Mouse (Mus musculus): ENCODE data around the gene Ttc13. TPM values are rescaled to one million over a fixed set of nuclear protein-coding genes. Genes with fewer than 3 reads are reported as not detected.

The Ttc13 gene
- polyA plus RNA-seq, 1 experiment from 2014 or later = 59.1 TPM

GRCm38 (mm10) chr8:124720938-124721861, 583 bp downstream of the Ttc13 start:
- H3K9ac ChIP-seq (ENCODE audit: low read depth, low read length) = peak overlapping the region; percentile 76
- H3K36me3 ChIP-seq (ENCODE audit: control insufficient read depth, insufficient read depth, low read length) = no peaks in the 10 kb centered on the region
- DNase-seq (ENCODE audit: low spot score) = no peak
- peak overlapping the region; percentile 17; the same call in 1 of the 2 replicates for H3K27ac ChIP-seq (ENCODE audit: low read depth, low read length)
- H3K4me3 ChIP-seq (ENCODE audit: low read depth, low read length) = peak overlapping the region; percentile 80
- ATAC-seq (ENCODE audit: low FRiP score) = peak; percentile 77
- no peaks in the 10 kb centered on the region for H3K27me3 ChIP-seq (ENCODE audit: control insufficient read depth, insufficient read depth, low read length)
- H3K4me1 ChIP-seq (replicated peaks; ENCODE audit: control insufficient read depth, insufficient read depth, low read length) = peaks cover 8% of the 10 kb centered on the region; the same call in 1 of the 2 replicates
- peak overlapping the region; percentile 81 for H3K4me2 ChIP-seq (replicated peaks; ENCODE audit: low read depth, low read length)
- no peaks in the 10 kb centered on the region for H3K9me3 ChIP-seq (ENCODE audit: control insufficient read depth, low read length)
- WGBS = 3% methylated on average over 31 of the region's 31 CpGs

GRCm38 (mm10) chr8:124720133-124720532, 1.6 kb downstream of the Ttc13 start:
- Histone ChIP-seq H3K27me3 (ENCODE audit: control insufficient read depth, insufficient read depth, low read length) (no peaks in the 10 kb centered on the region), H3K27ac (ENCODE audit: low read depth, low read length) (no peak overlapping the region), H3K9ac (ENCODE audit: low read depth, low read length) (no peak overlapping the region), H3K36me3 (ENCODE audit: control insufficient read depth, insufficient read depth, low read length) (no peaks in the 10 kb centered on the region), H3K4me1 (replicated peaks; ENCODE audit: control insufficient read depth, insufficient read depth, low read length) (peaks cover 8% of the 10 kb centered on the region; the same call in 1 of the 2 replicates), H3K4me3 (ENCODE audit: low read depth, low read length) (no peak overlapping the region), H3K9me3 (ENCODE audit: control insufficient read depth, low read length) (no peaks in the 10 kb centered on the region), H3K4me2 (replicated peaks; ENCODE audit: low read depth, low read length) (no peak overlapping the region)
- ATAC-seq (ENCODE audit: low FRiP score) = no peak
- WGBS = 80% methylated on average over 7 of the region's 7 CpGs
- no peak for DNase-seq (ENCODE audit: low spot score)

- no peak overlapping the region for H3K9ac ChIP-seq (ENCODE audit: low read depth, low read length)
- H3K27me3 ChIP-seq (ENCODE audit: control insufficient read depth, insufficient read depth, low read length) = no peaks in the 10 kb centered on the region
- peaks cover 5% of the 10 kb centered on the region; the same call in 1 of the 2 replicates for H3K36me3 ChIP-seq (ENCODE audit: control insufficient read depth, insufficient read depth, low read length)
- H3K4me3 ChIP-seq (ENCODE audit: low read depth, low read length) = no peak overlapping the region
- ATAC-seq (ENCODE audit: low FRiP score) (no peak), DNase-seq (ENCODE audit: low spot score) (no peak)
- peaks cover 6% of the 10 kb centered on the region; the same call in 1 of the 2 replicates for H3K4me1 ChIP-seq (replicated peaks; ENCODE audit: control insufficient read depth, insufficient read depth, low read length)
- no peak overlapping the region for H3K27ac ChIP-seq (ENCODE audit: low read depth, low read length)
- no peaks in the 10 kb centered on the region for H3K9me3 ChIP-seq (ENCODE audit: control insufficient read depth, low read length)
- WGBS = 87% methylated on average over 8 of the region's 8 CpGs
- no peak overlapping the region for H3K4me2 ChIP-seq (replicated peaks; ENCODE audit: low read depth, low read length)
These were observed 6.0 kb downstream of the Ttc13 start for GRCm38 (mm10) chr8:124715736-124716135.

GRCm38 (mm10) chr8:124713207-124713606, 8.6 kb downstream of the Ttc13 start:
- DNase-seq (ENCODE audit: low spot score) (no peak), ATAC-seq (ENCODE audit: low FRiP score) (no peak)
- no peak overlapping the region for H3K27ac ChIP-seq (ENCODE audit: low read depth, low read length)
- H3K4me1 ChIP-seq (replicated peaks; ENCODE audit: control insufficient read depth, insufficient read depth, low read length) = no peaks in the 10 kb centered on the region
- WGBS = 94% methylated on average over 6 of the region's 6 CpGs
- no peak overlapping the region for H3K9ac ChIP-seq (ENCODE audit: low read depth, low read length)
- H3K36me3 ChIP-seq (ENCODE audit: control insufficient read depth, insufficient read depth, low read length) = peaks cover 5% of the 10 kb centered on the region; the same call in 1 of the 2 replicates
- H3K4me2 ChIP-seq (replicated peaks; ENCODE audit: low read depth, low read length) = no peak overlapping the region
- no peaks in the 10 kb centered on the region for H3K9me3 ChIP-seq (ENCODE audit: control insufficient read depth, low read length)
- no peaks in the 10 kb centered on the region for H3K27me3 ChIP-seq (ENCODE audit: control insufficient read depth, insufficient read depth, low read length)
- no peak overlapping the region for H3K4me3 ChIP-seq (ENCODE audit: low read depth, low read length)

- H3K9me3 ChIP-seq (ENCODE audit: control insufficient read depth, low read length) = no peaks in the 10 kb centered on the region
- no peak overlapping the region for H3K27ac ChIP-seq (ENCODE audit: low read depth, low read length)
- H3K9ac ChIP-seq (ENCODE audit: low read depth, low read length) = no peak overlapping the region
- ATAC-seq (ENCODE audit: low FRiP score) (no peak), DNase-seq (ENCODE audit: low spot score) (no peak)
- no peaks in the 10 kb centered on the region for H3K4me1 ChIP-seq (replicated peaks; ENCODE audit: control insufficient read depth, insufficient read depth, low read length)
- no peak overlapping the region for H3K4me2 ChIP-seq (replicated peaks; ENCODE audit: low read depth, low read length)
- H3K4me3 ChIP-seq (ENCODE audit: low read depth, low read length) = no peak overlapping the region
- H3K36me3 ChIP-seq (ENCODE audit: control insufficient read depth, insufficient read depth, low read length) = no peaks in the 10 kb centered on the region
- 98% methylated on average over 8 of the region's 8 CpGs for WGBS
- H3K27me3 ChIP-seq (ENCODE audit: control insufficient read depth, insufficient read depth, low read length) = no peaks in the 10 kb centered on the region
These were observed 16.0 kb downstream of the Ttc13 start for GRCm38 (mm10) chr8:124705823-124706222.

GRCm38 (mm10) chr8:124704376-124704775, 17.4 kb downstream of the Ttc13 start:
- Histone ChIP-seq H3K27me3 (ENCODE audit: control insufficient read depth, insufficient read depth, low read length) (no peaks in the 10 kb centered on the region), H3K27ac (ENCODE audit: low read depth, low read length) (no peak overlapping the region), H3K9ac (ENCODE audit: low read depth, low read length) (no peak overlapping the region), H3K9me3 (ENCODE audit: control insufficient read depth, low read length) (no peaks in the 10 kb centered on the region), H3K36me3 (ENCODE audit: control insufficient read depth, insufficient read depth, low read length) (no peaks in the 10 kb centered on the region; the same call in 1 of the 2 replicates), H3K4me2 (replicated peaks; ENCODE audit: low read depth, low read length) (no peak overlapping the region), H3K4me1 (replicated peaks; ENCODE audit: control insufficient read depth, insufficient read depth, low read length) (no peaks in the 10 kb centered on the region), H3K4me3 (ENCODE audit: low read depth, low read length) (no peak overlapping the region)
- WGBS = 90% methylated on average over 4 of the region's 4 CpGs
- ATAC-seq (ENCODE audit: low FRiP score) = no peak
- no peak for DNase-seq (ENCODE audit: low spot score)

- H3K4me1 ChIP-seq (replicated peaks; ENCODE audit: control insufficient read depth, insufficient read depth, low read length) = no peaks in the 10 kb centered on the region
- DNase-seq (ENCODE audit: low spot score) (no peak), ATAC-seq (ENCODE audit: low FRiP score) (no peak)
- H3K4me3 ChIP-seq (ENCODE audit: low read depth, low read length) = no peak overlapping the region
- H3K4me2 ChIP-seq (replicated peaks; ENCODE audit: low read depth, low read length) = no peak overlapping the region
- H3K9me3 ChIP-seq (ENCODE audit: control insufficient read depth, low read length) = no peaks in the 10 kb centered on the region
- H3K27ac ChIP-seq (ENCODE audit: low read depth, low read length) = no peak overlapping the region
- no peaks in the 10 kb centered on the region; the same call in 1 of the 2 replicates for H3K36me3 ChIP-seq (ENCODE audit: control insufficient read depth, insufficient read depth, low read length)
- H3K9ac ChIP-seq (ENCODE audit: low read depth, low read length) = no peak overlapping the region
- WGBS = 79% methylated on average over 4 of the region's 4 CpGs
- H3K27me3 ChIP-seq (ENCODE audit: control insufficient read depth, insufficient read depth, low read length) = no peaks in the 10 kb centered on the region
These were observed 18.3 kb downstream of the Ttc13 start for GRCm38 (mm10) chr8:124703526-124703925.

GRCm38 (mm10) chr8:124702183-124702582, 19.6 kb downstream of the Ttc13 start:
- Histone ChIP-seq H3K4me2 (replicated peaks; ENCODE audit: low read depth, low read length) (no peak overlapping the region), H3K9me3 (ENCODE audit: control insufficient read depth, low read length) (no peaks in the 10 kb centered on the region), H3K27ac (ENCODE audit: low read depth, low read length) (no peak overlapping the region), H3K4me1 (replicated peaks; ENCODE audit: control insufficient read depth, insufficient read depth, low read length) (no peaks in the 10 kb centered on the region), H3K36me3 (ENCODE audit: control insufficient read depth, insufficient read depth, low read length) (no peaks in the 10 kb centered on the region; the same call in 1 of the 2 replicates), H3K27me3 (ENCODE audit: control insufficient read depth, insufficient read depth, low read length) (no peaks in the 10 kb centered on the region), H3K9ac (ENCODE audit: low read depth, low read length) (no peak overlapping the region), H3K4me3 (ENCODE audit: low read depth, low read length) (no peak overlapping the region)
- ATAC-seq (ENCODE audit: low FRiP score) (no peak), DNase-seq (ENCODE audit: low spot score) (no peak)
- 85% methylated on average over 3 of the region's 3 CpGs for WGBS

- WGBS = 91% methylated on average over 9 of the region's 9 CpGs
- ATAC-seq (ENCODE audit: low FRiP score) (no peak), DNase-seq (ENCODE audit: low spot score) (no peak)
- no peaks in the 10 kb centered on the region for H3K27me3 ChIP-seq (ENCODE audit: control insufficient read depth, insufficient read depth, low read length)
- no peaks in the 10 kb centered on the region for H3K4me1 ChIP-seq (replicated peaks; ENCODE audit: control insufficient read depth, insufficient read depth, low read length)
- no peaks in the 10 kb centered on the region; the same call in 1 of the 2 replicates for H3K36me3 ChIP-seq (ENCODE audit: control insufficient read depth, insufficient read depth, low read length)
- H3K27ac ChIP-seq (ENCODE audit: low read depth, low read length) = no peak overlapping the region
- no peak overlapping the region for H3K4me3 ChIP-seq (ENCODE audit: low read depth, low read length)
- no peaks in the 10 kb centered on the region for H3K9me3 ChIP-seq (ENCODE audit: control insufficient read depth, low read length)
- H3K9ac ChIP-seq (ENCODE audit: low read depth, low read length) = no peak overlapping the region
- H3K4me2 ChIP-seq (replicated peaks; ENCODE audit: low read depth, low read length) = no peak overlapping the region
These were observed 20.8 kb downstream of the Ttc13 start for GRCm38 (mm10) chr8:124701023-124701422.

Data from hindbrain, embryonic 11.5 days (tissue).